Mouse (Mus musculus) B cell, adult 2 months (primary cell): ENCODE measurements at regions not wholly inside any gene's neighbourhood (a gene's known extent, or its start where the extent isn't known, plus 50 kb on each side); places are given as distances from the start of the nearest gene placed in this dataset.
A peak's percentile ranks its signal among the peaks of the same experiment; 100 is the strongest.
"Not testable (repeated sequence)": the region's sequence is repeated elsewhere in the genome, so short reads cannot be mapped to it uniquely, and the experiment has no call there.

Source experiments
- DNase-seq, 2 experiments: peaks; one replicate each; pipeline ENCODE4 v3.0.0; 2022

GRCm38 (mm10) chr12:113701841-113702240 lies 158.1 kb downstream of the Adam6a start:
- not testable (repeated sequence) for DNase-seq

GRCm38 (mm10) chr12:113716406-113716805 lies 172.7 kb downstream of the Adam6a start:
- DNase-seq = peak; percentile 42 to 55

- peak; percentile 28 to 41 for DNase-seq
Observed at GRCm38 (mm10) chr12:113735847-113736246, 192.1 kb downstream of the Adam6a start.

GRCm38 (mm10) chr12:113746277-113746676 lies 202.6 kb downstream of the Adam6a start:
- DNase-seq = no peak

GRCm38 (mm10) chr12:113747987-113748386 lies 204.3 kb downstream of the Adam6a start:
- no peak for DNase-seq

- peak in 1 of 2 experiments; percentile 1 for DNase-seq
Observed at GRCm38 (mm10) chr12:113769587-113769986, 225.9 kb downstream of the Adam6a start.

- DNase-seq = peak; percentile 1 to 6
Observed at GRCm38 (mm10) chr12:113795876-113796275, 252.2 kb downstream of the Adam6a start.

GRCm38 (mm10) chr12:113826377-113826776 lies 282.7 kb downstream of the Adam6a start:
- DNase-seq = peak; percentile 7 to 22

GRCm38 (mm10) chr12:113858893-113859292 lies 315.2 kb downstream of the Adam6a start:
- peak; percentile 59 to 60 for DNase-seq

GRCm38 (mm10) chr12:113878826-113879225 lies 335.1 kb downstream of the Adam6a start:
- DNase-seq = peak; percentile 29 to 33

- no peak for DNase-seq
Observed at GRCm38 (mm10) chr12:113896152-113896551, 352.4 kb downstream of the Adam6a start.

GRCm38 (mm10) chr12:113906459-113906858 lies 362.8 kb downstream of the Adam6a start:
- DNase-seq = no peak

GRCm38 (mm10) chr12:113907751-113908150 lies 364.0 kb downstream of the Adam6a start:
- DNase-seq = no peak

- peak; percentile 21 to 39 for DNase-seq
Observed at GRCm38 (mm10) chr12:113911770-113912169, 368.1 kb downstream of the Adam6a start.

- DNase-seq = no peak
Observed at GRCm38 (mm10) chr12:113940721-113941120, 397.0 kb downstream of the Adam6a start.

- not testable (repeated sequence) for DNase-seq
Observed at GRCm38 (mm10) chr12:113943661-113944327, 400.1 kb downstream of the Adam6a start.

- not testable (repeated sequence) for DNase-seq
Observed at GRCm38 (mm10) chr12:113945786-113946185, 402.1 kb downstream of the Adam6a start.

GRCm38 (mm10) chr12:113948017-113948416 lies 404.3 kb downstream of the Adam6a start:
- DNase-seq = peak; percentile 25 to 27

- no peak for DNase-seq
Observed at GRCm38 (mm10) chr12:113974271-113974670, 430.6 kb downstream of the Adam6a start.

- peak; percentile 86 to 89 for DNase-seq
Observed at GRCm38 (mm10) chr12:113981613-113982012, 437.9 kb downstream of the Adam6a start.

GRCm38 (mm10) chr12:113987233-113987990 lies 443.7 kb downstream of the Adam6a start:
- no peak for DNase-seq

GRCm38 (mm10) chr12:113992425-113992824 lies 448.7 kb downstream of the Adam6a start:
- no peak for DNase-seq

GRCm38 (mm10) chr12:113994284-113994683 lies 450.6 kb downstream of the Adam6a start:
- peak; percentile 10 to 11 for DNase-seq

- not testable (repeated sequence) for DNase-seq
Observed at GRCm38 (mm10) chr12:114008491-114008890, 464.8 kb downstream of the Adam6a start.
